Mouse (Mus musculus) adrenal gland, postnatal 36 days (tissue): ENCODE measurements at regions not wholly inside any gene's neighbourhood (a gene's known extent, or its start where the extent isn't known, plus 50 kb on each side); places are given as distances from the start of the nearest gene placed in this dataset.

Experiments used
- DNase-seq, 2 experiments: peaks; one replicate each; pipeline ENCODE4 v3.0.0; 2021; ENCODE audit warnings: mixed read lengths in 1 of 2

DNA sequence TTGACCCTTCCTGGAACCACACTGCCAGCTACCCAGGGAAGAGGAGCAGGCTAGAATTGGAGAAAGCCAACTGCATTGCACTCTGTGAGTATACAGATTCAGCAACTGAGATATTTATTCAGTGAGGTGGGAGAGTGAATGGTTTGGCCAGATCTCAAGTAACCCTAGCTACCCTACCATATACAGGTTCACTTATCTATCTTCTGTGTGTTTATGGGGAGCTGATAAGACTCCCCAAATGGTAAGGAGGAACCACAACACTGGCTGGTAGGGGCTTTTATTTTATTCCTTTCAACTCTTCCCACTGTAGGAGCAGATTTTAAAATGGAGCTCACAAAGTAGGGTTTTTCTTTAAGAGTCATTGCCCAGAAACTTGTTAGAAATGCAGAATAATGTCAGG lies 62.9 kb downstream of the Arrdc3 start:
- DNase-seq: no peak

DNA sequence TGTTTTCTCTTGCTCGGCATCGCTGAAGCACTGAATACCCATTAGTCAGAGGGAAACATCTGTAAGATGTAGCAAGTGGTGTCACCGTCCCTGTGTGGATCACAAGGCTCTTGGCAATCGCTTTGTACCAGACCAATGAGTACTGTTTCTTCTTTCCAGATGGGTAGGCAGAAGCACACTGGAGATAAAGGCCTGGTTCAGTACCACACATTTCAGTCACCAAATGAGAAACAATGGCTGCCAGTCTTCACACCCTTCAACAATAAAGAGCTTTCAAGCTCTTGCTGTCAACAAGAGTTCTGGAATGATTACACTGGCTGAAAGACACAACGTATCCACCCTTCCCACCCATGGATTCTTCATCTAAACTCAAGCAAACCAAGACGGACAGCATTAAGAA lies 64.5 kb downstream of the Arrdc3 start:
- DNase-seq: no peak

DNA sequence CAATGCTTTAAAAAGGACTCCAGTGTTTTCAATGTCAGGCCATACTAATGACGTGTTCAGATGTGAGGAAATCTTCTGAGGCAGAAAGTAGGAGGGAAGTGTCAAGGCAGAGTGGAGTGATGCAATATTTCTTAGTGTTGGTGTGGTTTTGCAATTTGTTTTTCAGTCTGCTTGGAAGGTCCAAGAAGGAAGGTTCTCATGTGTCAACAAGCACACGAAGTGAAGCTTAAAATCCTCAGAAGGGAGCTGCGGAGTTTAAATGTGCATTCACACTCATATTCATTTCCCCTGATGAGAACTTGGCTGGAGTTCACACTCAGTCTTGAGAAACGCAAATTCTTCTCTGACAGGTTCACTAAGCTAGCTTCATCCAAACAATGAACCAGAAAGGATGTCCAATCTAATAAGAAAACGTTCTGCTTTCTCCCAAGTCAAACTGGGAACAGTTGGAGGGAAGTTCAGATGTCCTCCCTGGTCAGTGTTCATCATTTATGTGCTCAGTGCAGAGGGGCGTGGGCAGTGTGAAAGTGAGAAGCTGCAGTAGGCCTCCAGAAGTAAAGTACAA lies 66.0 kb downstream of the Arrdc3 start:
- no peak for DNase-seq

DNA sequence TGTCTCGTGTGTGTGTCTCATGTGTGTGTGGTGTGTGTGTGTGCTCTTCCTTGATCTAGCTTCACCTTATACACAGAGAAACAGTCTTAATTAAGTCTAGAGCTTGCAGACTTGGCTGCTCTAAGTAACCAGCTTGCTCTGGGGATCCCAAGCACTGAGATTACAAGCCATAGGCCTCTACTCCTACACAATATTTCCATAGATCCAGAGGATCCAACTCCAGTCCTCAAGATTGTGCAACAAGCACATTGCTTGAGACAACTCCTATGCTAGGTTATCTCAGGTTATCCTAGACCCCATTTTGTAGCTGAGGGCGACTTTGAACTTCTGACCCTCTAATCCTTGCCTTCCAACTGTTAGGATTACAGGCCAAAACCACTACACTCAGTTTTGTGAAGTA lies 67.1 kb downstream of the Arrdc3 start:
- DNase-seq: no peak

DNA sequence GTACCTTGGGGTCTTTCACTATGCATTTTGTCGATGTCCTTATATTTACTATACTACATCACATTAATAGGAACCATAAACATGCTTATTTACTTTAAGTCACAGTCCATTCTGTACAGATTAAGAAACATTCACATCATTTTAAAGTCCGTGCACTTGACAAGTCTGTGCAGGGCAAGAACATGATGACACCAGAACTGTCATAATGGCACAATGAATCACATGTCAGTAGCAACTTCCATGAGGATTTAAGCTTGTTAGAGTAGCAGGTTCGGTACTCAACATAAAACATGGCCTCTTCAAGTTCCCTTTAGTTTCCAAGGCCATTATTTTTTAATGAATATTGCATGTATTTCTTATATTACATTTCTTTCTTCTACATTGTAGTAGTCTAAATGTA lies 67.6 kb downstream of the Arrdc3 start:
- DNase-seq: no peak

DNA sequence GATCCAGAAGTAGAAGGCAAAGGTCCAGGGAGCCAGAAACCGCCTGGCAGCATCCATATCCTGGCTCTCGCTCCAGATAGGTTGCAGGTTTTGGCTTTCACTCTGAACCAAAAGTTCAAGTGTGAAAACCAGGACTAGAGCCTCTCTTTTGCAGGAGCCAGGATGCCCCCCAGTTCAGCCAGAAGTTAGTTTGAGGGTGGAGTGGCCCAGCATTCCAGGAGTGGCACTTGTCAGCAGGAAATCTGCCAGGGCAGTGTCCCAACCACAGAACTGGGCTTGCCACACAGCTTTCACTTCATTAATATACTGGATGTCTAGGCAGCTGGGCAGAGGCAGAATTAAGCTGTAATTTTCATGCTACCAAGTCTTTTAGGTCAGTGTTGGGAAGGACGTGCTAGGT lies 68.1 kb downstream of the Arrdc3 start:
- peak; percentile 54 to 74 for DNase-seq

DNA sequence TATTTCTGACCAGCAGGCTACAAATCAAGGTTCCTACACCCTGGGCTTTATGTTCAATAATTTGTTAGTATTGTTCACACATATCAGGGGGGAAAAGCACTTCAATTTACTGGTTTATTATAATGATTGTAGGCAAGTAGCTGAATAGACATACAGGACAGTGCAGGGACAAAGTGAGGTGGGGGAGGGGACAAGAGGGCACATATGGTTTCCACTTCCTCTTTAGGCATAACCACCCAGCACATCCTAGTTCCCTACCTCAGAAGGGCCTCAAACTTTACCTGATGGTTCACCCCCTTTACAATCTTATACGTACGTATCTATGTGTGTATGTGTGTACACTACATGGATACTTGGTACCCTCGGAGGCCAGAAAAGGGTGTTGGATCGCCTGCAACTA lies 69.7 kb downstream of the Arrdc3 start:
- no peak for DNase-seq

DNA sequence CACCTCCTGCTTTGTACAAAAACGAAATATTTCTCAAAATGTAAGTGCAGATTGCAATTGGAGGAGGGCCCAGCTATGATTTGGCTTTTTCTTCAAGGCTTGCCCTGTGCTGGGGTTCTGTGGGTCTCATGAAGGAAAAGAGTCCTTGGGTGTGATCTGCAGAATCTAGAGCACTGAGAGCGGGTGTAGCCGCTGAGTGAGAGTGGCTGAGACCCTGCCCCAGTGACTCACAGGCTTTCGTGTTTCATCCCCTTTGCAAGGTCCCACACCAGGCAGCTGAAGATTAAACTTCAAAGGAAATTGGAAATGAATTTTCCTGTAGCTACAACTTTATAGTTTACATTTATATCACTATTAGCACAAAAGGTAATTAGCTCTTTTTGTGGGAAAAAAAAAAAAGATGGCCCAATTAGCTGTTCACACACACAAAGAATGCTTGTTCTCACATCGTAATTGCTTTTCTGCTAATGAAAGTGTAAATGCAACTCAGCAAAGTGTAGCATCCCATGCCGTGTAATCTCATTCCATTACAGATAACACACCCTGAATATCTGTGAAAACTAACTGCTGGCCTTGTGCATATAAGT lies 71.0 kb downstream of the Arrdc3 start:
- peak in 1 of 2 experiments; percentile 15 for DNase-seq

DNA sequence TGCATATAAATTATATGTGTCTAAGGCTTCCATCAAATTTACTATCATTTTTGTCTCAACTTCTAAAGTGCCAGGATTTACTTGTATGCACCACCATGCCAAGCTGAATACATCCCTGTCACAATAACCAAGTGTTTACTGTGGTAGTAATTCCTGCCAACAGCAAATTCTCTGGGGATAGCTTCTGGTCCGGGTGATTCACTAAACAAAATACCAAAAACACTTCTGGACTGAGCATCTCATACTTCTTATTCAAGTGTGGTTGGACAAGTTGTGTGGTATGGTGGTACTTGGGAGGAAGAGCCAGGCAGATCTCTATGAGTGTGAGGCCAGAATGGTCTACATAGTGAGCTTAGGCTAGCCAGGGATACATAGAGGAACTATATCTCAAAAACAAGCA lies 73.8 kb downstream of the Arrdc3 start:
- DNase-seq: no peak

DNA sequence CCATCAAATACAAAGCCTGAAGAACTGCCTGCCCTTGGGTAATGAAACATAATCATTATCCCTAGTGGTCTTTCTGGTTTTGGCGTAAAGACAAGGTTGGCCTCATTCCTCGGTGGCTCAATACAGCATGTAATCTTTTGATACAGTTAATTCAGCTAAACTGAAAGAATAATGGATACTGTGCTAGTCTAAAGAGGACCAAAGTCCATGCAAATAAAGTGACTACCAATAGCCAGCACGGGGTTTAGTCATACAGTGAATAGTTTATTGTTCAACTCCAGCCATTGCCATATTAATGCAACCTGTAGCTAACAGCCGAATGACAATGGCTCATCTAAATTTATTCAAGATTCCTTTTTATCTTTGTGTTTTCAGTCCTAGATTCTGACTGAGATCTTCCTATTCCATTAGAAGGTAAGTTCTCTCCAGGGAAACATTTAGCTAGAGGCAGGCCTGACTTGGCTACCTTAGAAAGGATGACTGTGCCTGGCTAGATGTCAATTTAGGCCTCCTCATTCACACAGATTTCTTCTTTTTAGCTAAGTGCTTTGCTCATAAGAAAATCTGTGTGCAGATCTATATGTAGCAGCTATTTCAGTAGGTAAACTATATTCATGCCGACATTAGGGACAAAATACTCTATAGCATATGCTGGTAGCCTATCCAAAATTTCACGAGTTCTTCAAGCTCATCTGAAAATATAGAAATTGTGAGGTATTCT lies 74.4 kb downstream of the Arrdc3 start:
- no peak for DNase-seq

DNA sequence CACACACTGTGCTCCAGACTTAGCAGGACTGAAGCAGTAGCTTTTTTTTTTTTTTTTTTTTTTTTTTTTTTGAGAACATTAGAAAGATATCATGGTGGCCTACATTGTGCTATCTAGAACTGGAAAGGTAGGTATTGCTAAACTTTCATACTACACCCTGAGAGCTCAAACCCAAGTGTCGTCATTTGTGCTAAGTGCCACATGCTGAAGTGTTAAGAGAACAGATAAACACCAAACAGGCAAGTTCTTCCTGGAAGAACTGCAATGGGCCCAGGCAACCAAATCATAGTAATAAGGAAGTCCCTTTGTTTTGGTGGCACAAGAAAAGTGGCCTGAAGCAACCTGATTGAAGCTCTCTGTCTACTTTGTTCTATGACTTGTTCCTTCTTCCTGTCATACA lies 76.6 kb downstream of the Arrdc3 start:
- no peak for DNase-seq

DNA sequence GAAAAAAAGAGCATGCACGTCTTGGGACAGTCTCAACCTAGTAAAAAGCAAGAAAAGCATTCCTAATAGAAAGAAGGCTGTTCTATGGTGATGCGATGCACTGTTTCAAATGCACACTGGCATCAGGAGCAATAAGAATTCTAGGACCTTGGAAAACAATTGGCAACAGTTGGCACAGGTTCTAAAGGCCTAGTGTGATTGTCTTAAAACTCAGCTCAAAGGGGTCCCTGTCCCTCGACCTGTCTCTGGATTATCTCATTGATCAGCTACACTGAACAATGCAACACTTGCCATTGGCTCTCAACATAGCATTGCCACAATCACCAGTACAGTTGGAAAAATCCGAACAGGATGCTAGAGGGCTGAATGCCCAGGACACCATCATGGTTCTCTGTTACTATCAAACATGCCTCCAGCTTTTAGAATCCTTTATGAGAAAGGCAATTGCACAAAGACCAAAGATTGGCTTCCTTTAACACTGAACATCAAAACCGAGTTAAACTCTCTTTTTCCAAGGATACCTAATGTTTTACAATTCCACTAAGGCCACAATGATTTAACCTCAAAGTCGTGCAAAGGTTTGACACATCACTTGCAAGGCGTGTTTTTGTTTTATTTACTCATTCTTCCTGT lies 78.9 kb downstream of the Arrdc3 start:
- DNase-seq: no peak

DNA sequence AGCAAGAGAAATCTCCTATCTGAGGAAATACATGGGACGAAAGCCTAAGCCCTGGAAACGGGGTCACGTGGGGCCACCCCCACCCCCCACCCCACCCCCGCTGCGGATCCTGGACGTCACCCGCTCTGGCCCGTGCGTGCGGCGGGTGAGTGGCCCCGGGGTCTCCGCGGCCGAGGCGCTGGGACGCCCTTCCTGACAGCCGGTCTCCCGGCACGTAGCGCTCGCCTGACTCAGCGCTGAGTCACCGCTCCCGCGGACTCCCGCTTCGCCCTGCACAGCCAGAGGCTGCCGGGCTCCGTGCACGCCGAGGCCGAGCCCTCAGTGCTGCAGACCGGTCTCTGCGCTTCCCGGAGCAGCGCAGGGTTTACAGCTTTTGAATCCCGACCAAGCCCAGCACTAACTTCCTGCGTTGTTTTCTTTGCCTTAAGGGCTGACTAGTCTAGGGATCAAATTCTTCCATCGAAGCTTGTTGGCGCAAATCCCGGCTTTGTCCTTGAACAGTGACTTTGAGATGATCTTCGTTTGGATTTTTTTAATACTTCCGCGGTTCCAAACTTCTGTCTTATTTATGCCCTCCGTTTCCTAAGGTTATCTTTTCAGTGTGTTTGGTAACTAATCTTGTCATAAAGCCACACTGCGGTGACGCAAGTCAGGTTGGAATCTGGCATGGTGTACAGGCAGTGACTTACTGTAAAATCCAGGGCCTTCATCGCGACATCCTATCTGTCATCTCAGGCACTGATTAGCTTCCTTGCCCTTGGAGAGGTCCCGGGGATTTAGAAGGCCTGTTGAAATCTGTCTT lies 79.8 kb downstream of the Arrdc3 start:
- DNase-seq: peak; percentile 90 to 92

DNA sequence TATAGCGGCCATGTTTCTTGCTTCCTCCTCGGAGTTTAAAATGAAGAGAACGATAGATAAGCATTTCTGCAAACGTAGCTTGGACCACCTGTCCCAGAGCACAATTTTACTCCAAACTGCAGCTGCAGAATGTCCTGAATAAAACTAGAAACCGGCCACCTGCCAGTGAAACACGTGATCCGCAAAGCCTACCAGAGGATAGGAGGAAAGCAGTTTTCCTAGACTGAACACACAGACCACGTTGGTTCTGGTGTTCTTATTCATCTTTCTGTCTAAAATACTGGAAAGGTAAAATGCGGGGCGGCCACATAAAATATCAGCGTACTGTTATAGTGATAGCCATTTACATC lies 80.4 kb downstream of the Arrdc3 start:
- DNase-seq: no peak

DNA sequence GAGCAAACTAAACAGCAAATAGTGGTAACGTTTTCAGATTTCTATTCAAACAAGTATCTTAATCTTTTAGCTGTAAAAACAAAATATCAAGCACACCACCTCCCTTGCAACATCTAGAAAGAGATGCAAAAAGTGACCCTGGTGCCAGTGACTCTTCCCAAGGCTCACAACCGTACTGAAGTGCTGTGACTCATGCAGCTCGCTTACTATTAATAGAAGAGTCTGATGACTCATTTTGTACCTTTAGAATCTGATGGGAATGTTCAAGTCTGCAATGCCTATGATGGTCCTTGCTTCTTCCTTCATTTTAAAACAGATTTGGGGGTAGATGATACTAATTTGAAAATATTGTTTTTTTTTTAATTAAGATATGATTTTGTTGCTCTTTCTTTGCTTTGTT lies 88.5 kb downstream of the Arrdc3 start:
- DNase-seq: peak; percentile 46 to 55

DNA sequence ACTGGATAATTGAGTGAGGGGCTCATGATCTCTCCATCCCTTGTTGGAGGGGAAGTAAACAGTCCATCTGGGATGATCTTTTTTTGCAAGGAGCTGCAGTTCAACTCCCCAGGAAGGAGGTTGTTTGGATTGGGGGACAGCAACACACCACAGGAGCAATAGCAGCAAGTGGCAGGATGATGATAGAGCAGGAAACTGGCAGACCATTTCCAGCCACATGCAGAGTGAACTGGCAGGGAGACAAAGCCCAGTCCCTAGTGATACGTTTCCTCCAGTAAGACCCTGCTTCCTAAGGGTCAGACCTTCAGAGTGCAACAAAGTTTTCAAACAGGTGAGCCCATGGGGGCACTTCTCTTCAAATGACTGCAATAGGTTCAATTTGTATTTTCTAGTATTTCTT lies 91.2 kb downstream of the Arrdc3 start:
- no peak for DNase-seq

DNA sequence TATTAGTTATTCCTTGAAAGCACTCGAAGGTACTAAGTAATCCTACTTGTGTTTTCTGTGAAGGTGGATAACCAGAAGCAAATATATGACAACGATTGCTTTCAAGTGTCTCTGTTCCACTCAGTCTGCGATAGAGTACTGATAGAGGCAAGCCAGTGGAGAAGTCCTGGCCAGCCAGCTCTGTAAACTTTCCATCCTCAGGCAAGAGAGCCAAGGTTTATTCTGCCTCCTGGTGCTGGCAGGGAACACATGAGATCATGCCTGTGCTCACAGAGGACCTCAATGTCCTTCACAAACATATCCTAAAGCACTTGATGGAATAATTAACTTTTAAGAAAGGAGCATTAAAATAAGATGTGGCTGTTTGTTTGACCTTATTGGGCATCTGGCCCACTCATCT lies 94.1 kb downstream of the Arrdc3 start:
- DNase-seq: no peak

DNA sequence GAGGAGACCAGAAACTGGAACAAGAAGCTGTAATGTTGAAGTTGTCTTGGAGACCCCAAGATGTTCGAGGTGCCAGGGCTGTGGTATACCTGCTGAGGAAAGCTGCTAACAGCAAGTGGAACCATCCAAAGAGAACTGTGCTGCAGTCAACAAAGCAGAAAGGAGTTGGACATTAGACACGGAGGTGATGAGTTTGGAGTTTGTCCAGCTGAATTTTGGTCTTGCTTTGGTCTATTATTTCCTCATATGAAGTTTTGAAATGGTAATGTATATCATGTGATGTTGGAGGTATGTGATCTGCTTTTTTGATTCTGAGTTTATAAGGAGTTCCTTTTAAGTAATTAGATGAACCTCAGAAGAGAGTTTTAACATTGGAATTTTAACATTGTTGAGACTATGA lies 98.0 kb downstream of the Arrdc3 start:
- no peak for DNase-seq

DNA sequence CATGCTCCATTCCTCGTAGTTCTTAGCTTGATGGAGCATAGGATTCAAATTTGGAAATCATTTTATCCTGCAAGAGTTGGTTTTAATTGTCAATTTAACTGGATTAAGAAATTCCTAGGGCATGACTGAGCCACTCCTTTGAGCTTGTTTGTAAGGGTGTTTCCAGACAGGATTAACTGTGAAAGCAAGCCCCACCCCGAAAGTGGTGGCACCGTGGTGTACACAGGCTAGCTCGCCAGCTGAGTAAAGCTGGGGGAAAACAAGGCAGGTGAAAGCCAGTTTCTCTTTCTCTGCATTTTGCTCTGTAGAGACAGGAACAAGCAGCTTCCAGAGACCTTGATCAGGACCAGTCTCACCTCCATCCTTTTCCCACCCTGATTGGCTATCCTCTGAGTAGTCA lies 103.5 kb downstream of the Arrdc3 start:
- DNase-seq: no peak

DNA sequence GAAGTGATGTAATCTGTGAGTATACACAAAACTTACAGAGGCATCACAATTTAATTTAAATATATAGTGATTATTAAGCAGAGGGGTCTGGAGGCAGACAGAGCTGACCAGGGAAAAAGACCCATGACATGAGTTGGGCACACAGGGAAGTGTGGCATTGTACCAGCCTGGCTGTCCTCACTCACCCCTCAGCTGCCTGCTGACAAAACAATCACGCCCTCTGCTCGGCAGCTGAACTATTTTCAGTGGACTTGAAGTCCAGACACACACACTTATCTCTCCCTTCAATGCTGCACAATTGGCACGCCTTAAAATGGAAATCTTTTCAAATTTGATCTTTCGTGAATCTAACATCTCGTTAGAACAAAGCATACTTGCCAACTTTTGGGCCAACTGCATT lies 106.6 kb downstream of the Arrdc3 start:
- no peak for DNase-seq

DNA sequence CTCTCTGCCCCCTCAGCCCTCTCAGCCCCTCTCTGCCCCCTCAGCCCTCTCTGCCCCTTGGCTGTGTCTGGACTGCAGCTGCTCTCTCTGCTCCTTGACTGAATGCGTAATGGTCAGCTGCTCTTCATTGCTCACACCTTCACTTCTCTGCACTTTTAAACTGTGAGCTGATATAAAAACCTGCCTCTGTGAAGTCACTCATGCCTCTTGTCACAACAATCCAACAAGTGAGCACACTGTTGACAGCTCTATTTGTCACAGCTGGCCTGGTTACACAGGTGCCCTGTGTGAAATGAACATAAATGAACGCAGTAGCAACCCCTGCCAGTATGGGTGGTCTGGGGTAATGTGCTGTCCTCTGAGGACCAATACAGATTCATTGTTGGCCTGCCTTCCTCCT lies 109.2 kb downstream of the Arrdc3 start:
- DNase-seq: no peak

DNA sequence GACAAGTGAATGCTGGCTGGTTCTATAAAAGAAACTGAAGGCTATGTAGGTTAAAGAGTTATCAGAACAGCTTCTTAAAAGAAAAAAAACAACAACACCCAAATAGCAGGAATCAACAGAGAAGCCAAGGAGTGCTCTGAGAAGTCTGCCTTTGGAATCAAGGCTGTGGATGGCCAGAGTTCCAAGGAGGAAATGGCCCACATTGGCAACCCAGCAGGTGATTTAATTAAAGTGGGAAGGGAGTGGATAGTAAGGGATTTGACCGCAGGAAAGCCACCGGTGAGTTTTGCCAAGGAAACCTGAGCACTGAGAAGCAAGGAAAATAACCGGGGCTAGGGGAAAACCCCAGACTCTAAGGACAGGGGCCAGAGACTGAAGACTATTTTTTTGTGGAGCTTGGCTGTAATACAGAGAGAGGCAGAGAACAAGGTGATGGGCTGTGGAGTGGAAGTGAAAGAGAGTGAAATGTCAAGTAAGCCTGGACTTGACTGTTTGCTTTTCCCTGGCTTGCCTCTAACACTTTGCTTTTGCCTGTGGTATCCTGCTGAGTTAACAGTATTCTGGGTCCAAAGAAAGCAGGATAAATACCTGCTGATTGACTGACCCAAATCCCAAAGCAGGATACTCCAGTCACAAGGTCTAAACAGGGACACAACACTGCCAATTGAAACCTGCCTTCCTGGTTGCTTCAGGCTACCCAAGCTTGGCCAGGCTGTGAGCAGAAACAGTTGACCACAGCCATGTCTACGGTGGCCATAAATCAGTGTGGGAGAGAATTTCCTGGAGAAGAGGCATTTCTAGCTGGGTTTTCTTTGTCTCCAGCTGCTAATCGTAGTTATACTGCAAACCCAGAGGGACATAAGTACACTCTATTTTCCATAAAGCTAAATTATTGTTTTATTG lies 125.9 kb downstream of the Arrdc3 start:
- DNase-seq: no peak
